Mouse (Mus musculus) hindlimb bud, embryonic 11.5 days (tissue): ENCODE data around the gene Mea1.

Source experiments
- DNase-seq: peaks from one replicate; pipeline ENCODE4 v3.0.0-alpha.2; 2012; ENCODE audit warnings: low read depth, low spot score; ENCODE audit errors: extremely low spot score

Mea1 gene

GRCm38 (mm10) chr17:46667712-46668111 is 10.9 kb upstream of the Mea1 start:
- DNase-seq = no peak

- no peak for DNase-seq
These were observed 8.7 kb upstream of the Mea1 start for GRCm38 (mm10) chr17:46669911-46670310.

- peak; percentile 64 for DNase-seq
These were observed 4.6 kb upstream of the Mea1 start, which contains the start of gene Rrp36 for GRCm38 (mm10) chr17:46673850-46674529. Gene Rrp36 (minus strand): TSS chr17:46674352.

- DNase-seq = no peak
These were observed 3.9 kb upstream of the Mea1 start for GRCm38 (mm10) chr17:46674530-46675283.

GRCm38 (mm10) chr17:46678911-46679310 is 318 bp downstream of the Mea1 start:
- DNase-seq = no peak

GRCm38 (mm10) chr17:46679843-46680759 is 1.5 kb downstream of the Mea1 start:
- DNase-seq = no peak

GRCm38 (mm10) chr17:46680760-46681373 is 2.3 kb downstream of the Mea1 start, which contains the start of gene Klhdc3:
Gene Klhdc3 (minus strand): TSS chr17:46680914.
- peak; percentile 83 for DNase-seq

GRCm38 (mm10) chr17:46681466-46682118 is 3.0 kb downstream of the Mea1 start:
- DNase-seq = no peak

GRCm38 (mm10) chr17:46682654-46683389 is 4.2 kb downstream of the Mea1 start:
- no peak for DNase-seq

- DNase-seq = no peak
These were observed 7.3 kb downstream of the Mea1 start for GRCm38 (mm10) chr17:46685913-46686312.

GRCm38 (mm10) chr17:46690665-46691064 is 12.1 kb downstream of the Mea1 start:
- DNase-seq = no peak

- DNase-seq = no peak
These were observed 12.8 kb downstream of the Mea1 start for GRCm38 (mm10) chr17:46691390-46691789.

GRCm38 (mm10) chr17:46694517-46695063 is 16.0 kb downstream of the Mea1 start:
- DNase-seq = no peak

- DNase-seq = no peak
These were observed 19.9 kb downstream of the Mea1 start for GRCm38 (mm10) chr17:46698515-46698914.

GRCm38 (mm10) chr17:46699245-46699644 is 20.7 kb downstream of the Mea1 start:
- DNase-seq = no peak

GRCm38 (mm10) chr17:46699912-46700311 is 21.3 kb downstream of the Mea1 start:
- DNase-seq = no peak

GRCm38 (mm10) chr17:46701489-46701888 is 22.9 kb downstream of the Mea1 start:
- DNase-seq = no peak

- no peak for DNase-seq
These were observed 23.5 kb downstream of the Mea1 start for GRCm38 (mm10) chr17:46702100-46702499.

- no peak for DNase-seq
These were observed 23.9 kb downstream of the Mea1 start for GRCm38 (mm10) chr17:46702506-46702905.
